Mouse (Mus musculus) adrenal gland, postnatal 10 days (tissue): ENCODE data around the gene Zhx3. TPM values are rescaled to one million over a fixed set of nuclear protein-coding genes. Genes with fewer than 3 reads are reported as not detected.
A peak's percentile ranks its signal among the peaks of the same experiment; 100 is the strongest.

Source experiments
- DNase-seq: peaks from one replicate; pipeline ENCODE4 v3.0.0; 2021; ENCODE audit warnings: mixed read lengths
- total RNA-seq, 2 experiments: library from RNA; stranded (reverse); gene quantifications; 2 replicates each; pipeline ENCODE4 v1.2.3; 2021

Zhx3 gene
- total RNA-seq, 2 experiments from 2014 or later: 62.9 to 85.1 TPM

- no peak for DNase-seq
These were observed 70.5 kb downstream of the Zhx3 start for GRCm38 (mm10) chr2:160802326-160802725.

GRCm38 (mm10) chr2:160800967-160801366 is 71.8 kb downstream of the Zhx3 start:
- DNase-seq: no peak

- no peak for DNase-seq
These were observed 74.6 kb downstream of the Zhx3 start for GRCm38 (mm10) chr2:160798206-160798605.

GRCm38 (mm10) chr2:160796973-160797372 is 75.8 kb downstream of the Zhx3 start:
- DNase-seq: peak; percentile 85

GRCm38 (mm10) chr2:160793117-160793516 is 79.7 kb downstream of the Zhx3 start:
- no peak for DNase-seq

- no peak for DNase-seq
These were observed 83.1 kb downstream of the Zhx3 start for GRCm38 (mm10) chr2:160789741-160790140.

GRCm38 (mm10) chr2:160789046-160789445 is 83.8 kb downstream of the Zhx3 start:
- no peak for DNase-seq

GRCm38 (mm10) chr2:160786333-160786732 is 86.5 kb downstream of the Zhx3 start:
- DNase-seq: no peak

- DNase-seq: no peak
These were observed 92.0 kb downstream of the Zhx3 start for GRCm38 (mm10) chr2:160780834-160781219.

GRCm38 (mm10) chr2:160780154-160780833 is 92.5 kb downstream of the Zhx3 start:
- DNase-seq: no peak

GRCm38 (mm10) chr2:160778034-160778433 is 94.8 kb downstream of the Zhx3 start:
- no peak for DNase-seq

- DNase-seq: no peak
These were observed 101.2 kb downstream of the Zhx3 start for GRCm38 (mm10) chr2:160771325-160772276.

- no peak for DNase-seq
These were observed 101.9 kb downstream of the Zhx3 start for GRCm38 (mm10) chr2:160770871-160771270.

- DNase-seq: no peak
These were observed 102.4 kb downstream of the Zhx3 start for GRCm38 (mm10) chr2:160770409-160770808.

GRCm38 (mm10) chr2:160768997-160769396 is 103.8 kb downstream of the Zhx3 start:
- DNase-seq: no peak

- no peak for DNase-seq
These were observed 104.6 kb downstream of the Zhx3 start for GRCm38 (mm10) chr2:160768097-160768695.

GRCm38 (mm10) chr2:160767201-160767600 is 105.6 kb downstream of the Zhx3 start:
- DNase-seq: no peak

- DNase-seq: peak; percentile 63
These were observed 106.4 kb downstream of the Zhx3 start for GRCm38 (mm10) chr2:160766371-160766771.

GRCm38 (mm10) chr2:160765096-160765495 is 107.7 kb downstream of the Zhx3 start:
- no peak for DNase-seq

GRCm38 (mm10) chr2:160764386-160764785 is 108.4 kb downstream of the Zhx3 start:
- DNase-seq: no peak

- DNase-seq: no peak
These were observed 109.0 kb downstream of the Zhx3 start for GRCm38 (mm10) chr2:160763816-160764215.

GRCm38 (mm10) chr2:160760433-160761184 is 112.2 kb downstream of the Zhx3 start:
- DNase-seq: peak; percentile 66
